Mouse (Mus musculus): ENCODE results near the gene Cdkn1b. TPM values are rescaled to one million over a fixed set of nuclear protein-coding genes. Genes with fewer than 3 reads are reported as not detected.

Gene Cdkn1b
- polyA plus RNA-seq, 1 experiment from 2014 or later, result 24.4 TPM

DNA sequence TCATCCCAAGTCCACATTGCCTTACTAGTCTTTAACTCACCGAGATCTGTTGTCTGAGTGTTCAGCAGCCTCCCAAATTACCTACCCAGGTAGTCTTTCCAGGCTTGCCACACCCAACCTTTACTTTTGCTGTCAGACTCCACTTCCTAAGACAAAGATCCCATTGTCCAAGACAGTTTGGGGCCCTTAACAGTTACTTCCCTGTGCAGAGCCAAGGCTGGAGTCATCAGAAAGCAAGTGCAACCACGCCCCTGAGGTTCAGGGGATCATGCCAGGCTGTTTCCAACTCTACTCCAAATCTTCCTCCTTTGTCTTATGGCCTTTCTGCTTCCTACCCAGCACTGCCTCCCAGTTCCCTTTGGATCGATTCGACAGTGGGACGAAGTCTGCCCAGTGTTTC lies 5.7 kb upstream of the Cdkn1b start:
- no peaks in the 10 kb centered on the region for H3K36me3 ChIP-seq (replicated peaks)
- WGBS, result 98% methylated on average over 5 of the region's 5 CpGs
- H3K4me3 ChIP-seq, result no peak overlapping the region
- H3K9me3 ChIP-seq, result no peaks in the 10 kb centered on the region
- H3K27me3 ChIP-seq (replicated peaks), result peaks cover 5% of the 10 kb centered on the region
- H3K4me1 ChIP-seq, result peaks cover 15% of the 10 kb centered on the region
- H3K27ac ChIP-seq, result no peak overlapping the region
- no peak overlapping the region for H3K4me2 ChIP-seq
- ATAC-seq (replicated peaks), result no peak
- H3K9ac ChIP-seq, result no peak overlapping the region

DNA sequence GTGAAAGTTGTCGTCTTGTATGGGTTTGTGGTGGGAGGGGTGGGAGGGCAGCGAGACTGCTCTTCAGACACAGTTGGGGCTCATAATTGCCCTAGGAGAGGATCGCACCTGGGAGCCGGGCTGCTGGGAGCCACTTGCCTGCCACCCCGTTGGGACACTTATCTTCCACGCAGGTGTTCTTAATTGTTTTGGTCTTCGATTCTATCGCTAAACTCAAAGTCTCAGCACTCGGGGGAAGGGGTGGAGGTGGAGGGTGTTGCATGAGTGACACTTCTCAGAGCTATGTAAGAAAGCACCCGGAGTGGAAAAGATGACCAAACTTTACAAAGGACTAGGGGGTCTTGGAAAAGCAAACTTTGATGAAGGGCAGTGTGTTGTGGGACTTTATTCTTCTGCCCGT lies 3.6 kb upstream of the Cdkn1b start:
- Histone ChIP-seq H3K9me3 (no peaks in the 10 kb centered on the region), H3K4me1 (peaks cover 18% of the 10 kb centered on the region), H3K4me2 (peak overlapping the region; percentile 58), H3K27me3 (replicated peaks) (peaks cover 5% of the 10 kb centered on the region), H3K9ac (no peak overlapping the region), H3K4me3 (peak overlapping the region; percentile 40), H3K27ac (no peak overlapping the region), H3K36me3 (replicated peaks) (no peaks in the 10 kb centered on the region)
- ATAC-seq (replicated peaks), result no peak
- under 1% methylated on average over 11 of the region's 11 CpGs for WGBS

DNA sequence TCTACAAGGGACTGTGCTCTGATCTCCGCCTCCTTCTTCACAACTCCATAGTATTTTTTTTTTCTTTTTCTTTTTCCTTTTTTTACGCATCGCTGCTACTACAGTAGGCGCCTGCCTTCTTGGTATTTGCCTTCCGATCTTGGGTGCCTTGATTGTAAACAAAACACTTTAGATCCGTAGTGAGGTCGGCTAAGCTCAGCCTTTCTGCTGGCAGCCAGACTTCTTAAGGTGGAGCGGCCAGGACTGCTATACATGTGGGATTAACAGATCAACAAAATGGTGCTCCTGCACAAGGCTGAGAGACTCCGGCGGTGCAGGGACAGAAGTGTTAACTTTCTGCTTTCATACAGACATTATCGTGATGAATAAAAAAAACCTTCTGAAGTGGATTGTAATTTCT lies 3.1 kb upstream of the Cdkn1b start:
- H3K27me3 ChIP-seq (replicated peaks), result peaks cover 5% of the 10 kb centered on the region
- WGBS, result under 1% methylated on average over 11 of the region's 11 CpGs
- H3K4me2 ChIP-seq, result peak overlapping the region; percentile 58
- peak overlapping the region; percentile 40 for H3K4me3 ChIP-seq
- no peak for ATAC-seq (replicated peaks)
- H3K36me3 ChIP-seq (replicated peaks), result no peaks in the 10 kb centered on the region
- H3K27ac ChIP-seq, result no peak overlapping the region
- no peaks in the 10 kb centered on the region for H3K9me3 ChIP-seq
- H3K9ac ChIP-seq, result no peak overlapping the region
- peaks cover 23% of the 10 kb centered on the region for H3K4me1 ChIP-seq

DNA sequence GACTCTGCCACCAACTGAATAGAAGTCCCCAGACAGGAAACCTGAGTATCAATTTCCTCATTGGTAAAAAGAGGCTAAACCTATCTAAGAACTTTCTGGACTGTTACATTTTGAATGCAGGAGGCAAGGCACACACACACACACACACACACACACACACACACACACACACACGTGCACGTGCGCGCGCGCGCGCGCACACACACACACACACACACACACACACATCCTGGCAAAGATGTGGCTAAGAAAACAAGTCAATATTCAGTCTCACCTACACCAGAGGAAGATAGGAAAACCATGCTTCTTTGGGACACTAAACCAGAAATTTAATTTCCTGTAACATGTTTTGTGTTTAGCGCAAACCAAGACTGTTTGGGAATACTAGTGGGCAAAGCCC lies 1.4 kb upstream of the Cdkn1b start:
- no peak overlapping the region; the same call in 1 of the 2 replicates for H3K4me2 ChIP-seq
- whole genome bisulfite sequencing, result 88% methylated on average over 10 of the region's 10 CpGs
- no peak overlapping the region for H3K27ac ChIP-seq
- no peaks in the 10 kb centered on the region for H3K9me3 ChIP-seq
- H3K36me3 ChIP-seq (replicated peaks), result no peaks in the 10 kb centered on the region
- peaks cover 5% of the 10 kb centered on the region for H3K27me3 ChIP-seq (replicated peaks)
- peaks cover 37% of the 10 kb centered on the region for H3K4me1 ChIP-seq
- no peak overlapping the region for H3K9ac ChIP-seq
- peak overlapping the region; percentile 82; the same call in 1 of the 2 replicates for H3K4me3 ChIP-seq
- no peak for ATAC-seq (replicated peaks)

DNA sequence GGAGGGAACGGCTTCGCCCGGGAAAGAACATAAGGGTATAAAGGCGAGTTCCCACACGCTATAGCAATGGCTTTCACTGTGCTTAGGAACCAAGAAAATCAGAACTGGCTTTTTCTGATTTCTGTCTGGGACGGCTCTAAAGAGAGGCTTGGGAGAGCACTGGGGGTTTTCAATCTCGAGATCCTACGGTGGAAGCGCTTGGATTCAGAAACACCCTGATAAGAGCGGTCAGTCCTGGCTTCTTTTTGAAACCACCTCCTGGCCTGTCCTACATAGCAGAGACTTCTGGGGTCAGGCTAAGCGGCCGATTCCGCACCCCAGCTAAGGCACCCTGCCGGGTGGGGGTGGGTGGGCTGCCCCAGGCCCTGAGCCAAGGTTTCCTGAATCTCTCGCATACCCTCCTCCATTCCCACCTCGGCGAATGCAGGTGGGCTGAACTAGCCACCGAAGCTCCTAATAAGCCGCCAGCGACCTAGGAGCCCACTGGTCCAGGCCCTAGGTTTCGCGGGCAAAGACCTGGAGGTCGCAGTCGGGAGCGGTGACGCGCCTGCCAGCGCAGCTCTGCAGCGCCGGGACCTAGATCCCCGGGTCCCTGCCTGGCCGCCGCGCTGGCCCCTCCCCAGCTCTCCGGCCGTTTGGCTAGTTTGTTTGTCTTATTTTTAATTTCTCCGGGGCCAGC lies 551 bp upstream of the Cdkn1b start:
- Histone ChIP-seq H3K27me3 (replicated peaks) (peaks cover 5% of the 10 kb centered on the region), H3K27ac (peak overlapping the region; percentile 97), H3K4me1 (peaks cover 38% of the 10 kb centered on the region), H3K4me3 (peak overlapping the region; percentile 82), H3K9me3 (no peaks in the 10 kb centered on the region), H3K4me2 (peak overlapping the region; percentile 95), H3K36me3 (replicated peaks) (no peaks in the 10 kb centered on the region), H3K9ac (peak overlapping the region; percentile 79)
- ATAC-seq (replicated peaks), result peak; percentile 78
- WGBS, result 2% methylated on average over 37 of the region's 37 CpGs

DNA sequence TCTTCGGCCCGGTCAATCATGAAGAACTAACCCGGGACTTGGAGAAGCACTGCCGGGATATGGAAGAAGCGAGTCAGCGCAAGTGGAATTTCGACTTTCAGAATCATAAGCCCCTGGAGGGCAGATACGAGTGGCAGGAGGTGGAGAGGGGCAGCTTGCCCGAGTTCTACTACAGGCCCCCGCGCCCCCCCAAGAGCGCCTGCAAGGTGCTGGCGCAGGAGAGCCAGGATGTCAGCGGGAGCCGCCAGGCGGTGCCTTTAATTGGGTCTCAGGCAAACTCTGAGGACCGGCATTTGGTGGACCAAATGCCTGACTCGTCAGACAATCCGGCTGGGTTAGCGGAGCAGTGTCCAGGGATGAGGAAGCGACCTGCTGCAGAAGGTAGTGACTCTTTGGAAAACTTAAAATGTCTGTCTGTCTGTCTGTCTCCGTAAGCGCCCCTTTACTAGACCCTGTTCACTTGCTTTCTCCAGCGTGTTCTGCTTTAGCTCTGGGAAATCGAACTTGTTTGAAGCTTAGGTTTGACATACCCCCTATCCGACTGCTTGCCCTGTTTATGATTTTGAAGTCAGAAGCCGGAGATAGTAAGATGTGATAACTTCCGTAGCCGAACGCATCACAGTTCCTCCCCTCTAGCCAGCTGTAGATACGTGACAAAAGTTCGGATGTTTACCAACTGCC lies 953 bp downstream of the Cdkn1b start:
- H3K4me3 ChIP-seq, result peak overlapping the region; percentile 82
- peak overlapping the region; percentile 95 for H3K4me2 ChIP-seq
- peak overlapping the region; percentile 74 for H3K9ac ChIP-seq
- H3K27ac ChIP-seq, result peak overlapping the region; percentile 97
- H3K36me3 ChIP-seq (replicated peaks), result no peaks in the 10 kb centered on the region
- ATAC-seq (replicated peaks), result peak; percentile 1; the same call in 1 of the 2 replicates
- no peaks in the 10 kb centered on the region for H3K9me3 ChIP-seq
- under 1% methylated on average over 32 of the region's 32 CpGs for WGBS
- H3K27me3 ChIP-seq (replicated peaks), result peaks cover 5% of the 10 kb centered on the region
- H3K4me1 ChIP-seq, result peaks cover 38% of the 10 kb centered on the region

DNA sequence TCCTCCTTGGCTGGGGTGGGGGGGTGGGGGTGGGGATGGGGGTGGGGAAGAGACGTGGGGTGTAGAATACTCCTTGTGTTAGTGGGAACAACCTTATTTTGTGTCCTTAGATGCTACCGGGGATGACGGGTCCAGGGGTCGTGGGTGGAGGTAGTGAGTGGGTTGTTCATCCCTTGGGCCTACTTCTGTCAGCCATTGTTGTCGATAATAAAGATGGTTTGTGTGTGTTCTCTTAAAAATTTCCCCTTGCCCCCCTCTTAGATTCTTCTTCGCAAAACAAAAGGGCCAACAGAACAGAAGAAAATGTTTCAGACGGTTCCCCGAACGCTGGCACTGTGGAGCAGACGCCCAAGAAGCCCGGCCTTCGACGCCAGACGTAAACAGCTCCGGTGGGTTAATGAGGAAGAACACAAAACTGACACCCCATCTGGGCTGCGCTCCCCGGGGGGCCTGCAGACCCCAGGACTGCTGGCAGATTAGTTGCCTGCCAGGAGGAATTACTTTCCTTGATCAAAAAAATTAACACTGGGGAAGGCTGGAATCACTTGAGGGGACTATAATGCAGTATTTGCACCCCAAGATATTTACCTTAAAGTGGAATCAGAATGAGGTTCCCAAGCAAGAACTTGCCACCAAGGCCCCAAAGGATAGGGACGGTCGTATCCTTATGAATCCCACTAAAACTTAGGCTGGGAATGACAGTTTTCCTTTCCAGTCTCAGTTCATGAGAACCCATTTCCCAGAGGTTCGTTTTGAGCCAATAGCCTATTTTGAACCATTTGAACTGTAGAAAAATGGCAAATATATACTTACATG lies 1.7 kb downstream of the Cdkn1b start:
- Histone ChIP-seq H3K27me3 (replicated peaks) (peaks cover 5% of the 10 kb centered on the region), H3K27ac (0 out of 2 replicates have a peak overlapping the region, but pooled peaks have one; percentile 97), H3K9me3 (no peaks in the 10 kb centered on the region), H3K4me1 (peaks cover 39% of the 10 kb centered on the region), H3K4me3 (peak overlapping the region; percentile 82), H3K36me3 (replicated peaks) (no peaks in the 10 kb centered on the region), H3K4me2 (peak overlapping the region; percentile 95), H3K9ac (peak overlapping the region; percentile 74)
- 5% methylated on average over 20 of the region's 20 CpGs for WGBS
- no peak for ATAC-seq (replicated peaks)

DNA sequence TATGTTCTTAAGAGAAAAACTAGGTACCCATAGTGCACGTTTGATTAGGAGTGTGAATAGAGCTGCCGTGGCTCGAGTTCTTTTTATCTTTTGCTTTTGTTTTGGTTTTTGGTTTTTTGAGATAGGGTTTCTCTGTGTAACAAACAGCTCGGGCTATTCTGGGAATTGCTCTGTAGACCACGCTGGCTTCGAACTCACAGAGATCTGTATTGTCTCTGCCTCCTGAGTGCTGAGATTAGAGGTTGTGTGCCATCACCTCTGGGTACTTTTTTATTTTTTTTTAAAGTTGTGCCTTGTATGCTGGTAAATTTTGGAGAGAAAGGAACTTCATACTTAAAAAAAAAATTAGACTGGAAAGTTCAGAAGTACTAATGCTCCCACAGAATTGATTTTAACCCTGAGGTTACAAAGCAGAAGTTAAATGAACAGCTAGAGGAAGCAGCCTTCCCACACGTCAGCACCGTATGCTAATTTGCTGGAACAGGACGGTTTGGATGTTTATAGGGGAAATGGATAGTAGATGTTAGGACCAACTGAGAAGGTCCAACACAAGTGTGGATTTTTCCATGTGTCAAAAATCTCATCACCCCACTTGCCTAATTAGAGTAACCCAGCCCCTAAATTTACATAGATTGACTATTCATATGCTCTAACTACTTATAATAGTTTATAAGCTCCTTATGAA lies 2.5 kb downstream of the Cdkn1b start:
- peaks cover 5% of the 10 kb centered on the region for H3K27me3 ChIP-seq (replicated peaks)
- no peaks in the 10 kb centered on the region for H3K36me3 ChIP-seq (replicated peaks)
- no peak for ATAC-seq (replicated peaks)
- H3K9ac ChIP-seq, result peak overlapping the region; percentile 74; the same call in 1 of the 2 replicates
- H3K9me3 ChIP-seq, result no peaks in the 10 kb centered on the region
- 26% methylated on average over 9 of the region's 9 CpGs for WGBS
- no peak overlapping the region for H3K27ac ChIP-seq
- H3K4me1 ChIP-seq, result peaks cover 43% of the 10 kb centered on the region
- H3K4me2 ChIP-seq, result peak overlapping the region; percentile 95
- H3K4me3 ChIP-seq, result peak overlapping the region; percentile 82

DNA sequence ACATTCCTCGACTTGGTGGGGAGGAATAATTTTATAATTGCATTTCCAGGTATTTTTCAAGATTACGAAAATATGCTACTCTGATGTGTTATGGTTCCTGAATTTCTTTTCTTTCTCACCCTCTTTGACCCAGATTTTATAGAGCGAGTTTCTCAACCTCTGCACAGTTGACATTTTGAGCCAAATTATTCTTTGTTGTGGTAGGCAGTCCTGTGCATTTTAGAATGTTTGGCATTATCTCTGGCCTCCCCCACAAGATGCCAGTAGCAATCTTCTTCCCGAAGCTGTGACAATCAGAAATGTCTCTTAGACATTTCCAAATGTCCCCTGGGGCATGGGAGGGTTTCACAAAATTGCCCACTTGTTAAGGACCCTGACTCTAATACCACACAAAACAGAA lies 3.5 kb downstream of the Cdkn1b start:
- ATAC-seq (replicated peaks), result no peak
- Histone ChIP-seq H3K9me3 (no peaks in the 10 kb centered on the region), H3K27me3 (replicated peaks) (no peaks in the 10 kb centered on the region), H3K9ac (no peak overlapping the region), H3K4me1 (peaks cover 46% of the 10 kb centered on the region), H3K4me2 (peak overlapping the region; percentile 95), H3K4me3 (peak overlapping the region; percentile 16), H3K27ac (no peak overlapping the region), H3K36me3 (replicated peaks) (no peaks in the 10 kb centered on the region)
- WGBS, result 68% methylated on average over 4 of the region's 4 CpGs

DNA sequence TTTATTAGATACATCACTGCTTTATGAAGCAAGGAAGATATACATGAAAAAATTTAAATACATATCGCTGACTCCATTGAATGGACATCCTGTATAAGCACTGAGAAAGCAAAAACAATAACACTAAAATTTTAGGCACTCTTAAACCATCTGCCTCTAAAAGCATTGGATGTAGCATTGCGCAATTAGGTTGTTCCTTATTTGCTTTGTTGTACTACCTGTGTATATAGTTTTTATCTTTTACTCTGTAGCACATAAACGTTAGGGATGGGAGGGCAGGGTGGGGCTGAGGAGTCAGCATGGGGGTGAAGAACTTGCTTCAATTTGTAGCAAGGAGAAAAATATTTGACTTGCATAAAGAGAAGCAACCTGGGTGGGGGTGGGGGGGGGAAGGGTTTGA lies 4.1 kb downstream of the Cdkn1b start:
- peaks cover 46% of the 10 kb centered on the region for H3K4me1 ChIP-seq
- 63% methylated on average over 3 of the region's 3 CpGs for WGBS
- no peak for ATAC-seq (replicated peaks)
- no peak overlapping the region for H3K9ac ChIP-seq
- H3K4me3 ChIP-seq, result no peak overlapping the region
- no peaks in the 10 kb centered on the region for H3K9me3 ChIP-seq
- no peak overlapping the region for H3K27ac ChIP-seq
- H3K36me3 ChIP-seq (replicated peaks), result no peaks in the 10 kb centered on the region
- H3K4me2 ChIP-seq, result no peak overlapping the region; the same call in 1 of the 2 replicates
- H3K27me3 ChIP-seq (replicated peaks), result no peaks in the 10 kb centered on the region

DNA sequence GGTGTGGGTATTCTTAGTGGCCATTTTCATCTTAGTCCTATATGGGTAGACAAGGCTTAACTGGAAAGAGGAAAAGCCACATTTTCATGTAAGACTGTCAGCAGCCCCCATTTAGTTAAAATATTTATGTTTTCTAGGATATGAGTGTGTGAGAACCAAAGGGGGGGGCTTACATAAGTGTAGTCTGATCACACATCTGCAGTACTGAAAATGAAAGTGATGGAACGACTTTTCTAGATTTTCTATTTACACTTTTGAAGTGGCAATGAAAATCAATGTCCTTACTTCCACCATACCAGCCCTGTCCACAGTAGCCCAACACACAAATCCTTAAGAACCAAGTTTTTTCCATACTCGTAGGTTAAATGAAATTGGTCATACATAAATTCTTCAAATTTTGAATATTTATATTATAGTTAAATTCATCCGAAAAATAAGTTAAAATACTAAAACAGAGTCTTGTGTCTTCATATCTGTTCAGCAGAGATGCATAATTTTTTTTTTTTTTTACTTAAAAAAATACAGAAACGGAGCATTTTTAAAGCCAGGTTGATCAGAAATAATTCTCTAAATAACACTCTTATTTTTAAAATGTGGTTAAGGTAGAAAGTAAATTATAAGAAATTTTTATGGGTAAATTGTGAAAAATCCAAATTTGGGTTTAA lies 5.6 kb downstream of the Cdkn1b start:
- Histone ChIP-seq H3K27me3 (replicated peaks) (no peaks in the 10 kb centered on the region), H3K4me3 (no peak overlapping the region), H3K9ac (no peak overlapping the region), H3K4me1 (peaks cover 43% of the 10 kb centered on the region), H3K27ac (no peak overlapping the region), H3K9me3 (no peaks in the 10 kb centered on the region), H3K4me2 (no peak overlapping the region), H3K36me3 (replicated peaks) (no peaks in the 10 kb centered on the region)
- no peak for ATAC-seq (replicated peaks)
- WGBS, result 61% methylated on average over 4 of the region's 4 CpGs
